Mouse (Mus musculus): ENCODE data around the gene Itpkc.

GRCm38 (mm10) chr7:27238568-27238967, 10.1 kb upstream of the Itpkc start:
- TF ChIP-seq POLR2A (IDR thresholded peaks at IDR 0.05; ENCODE audit: borderline replicate concordance, extremely low read depth, low read depth, low read length) (no peak), CTCF (IDR thresholded peaks at IDR 0.05; ENCODE audit: insufficient read depth, low read length) (no peak)

Data from lung, adult 2 months (tissue).